Mouse (Mus musculus) T-helper 2 cell (primary cell): ENCODE measurements around the gene Trim13.

Source experiments
- in situ Hi-C: fragments of 300-600 bp; cut with MboI, MseI; formaldehyde crosslinking; loops from one replicate; pipeline ENCODE4 v1.15.1; 2025; ENCODE audit warnings: high pct_unique_total_duplicates

Gene Trim13

GRCm38 (mm10) chr14:61611766-61612165, 13.7 kb downstream of the Trim13 start:
- in situ Hi-C loops: no loop called here

- in situ Hi-C loops: no loop called here
Observed at GRCm38 (mm10) chr14:61613319-61613718, 15.3 kb downstream of the Trim13 start.

- in situ Hi-C loops: no loop called here
Observed at GRCm38 (mm10) chr14:61620371-61620770, 22.3 kb downstream of the Trim13 start.

GRCm38 (mm10) chr14:61635969-61636368, 37.9 kb downstream of the Trim13 start:
- in situ Hi-C loops: no loop called here

- in situ Hi-C loops: no loop called here
Observed at GRCm38 (mm10) chr14:61642668-61643067, 44.6 kb downstream of the Trim13 start.

- in situ Hi-C loops: no loop called here
Observed at GRCm38 (mm10) chr14:61645547-61645946, 47.5 kb downstream of the Trim13 start.

GRCm38 (mm10) chr14:61647182-61647880, 49.3 kb downstream of the Trim13 start:
- in situ Hi-C loops: no loop called here

- in situ Hi-C loops: no loop called here
Observed at GRCm38 (mm10) chr14:61647881-61648684, 50.0 kb downstream of the Trim13 start.

GRCm38 (mm10) chr14:61648685-61649504, 50.8 kb downstream of the Trim13 start:
- in situ Hi-C loops: no loop called here

GRCm38 (mm10) chr14:61650291-61650960, 52.4 kb downstream of the Trim13 start:
- in situ Hi-C loops: loop anchor here (5.0 kb wide), 1 partner anchor 37 kb away; no protein-coding TSS in a partner anchor
